Mouse (Mus musculus): ENCODE results near the gene Zfp493. TPM values are rescaled to one million over a fixed set of nuclear protein-coding genes. Genes with fewer than 3 reads are reported as not detected.
"Not testable (repeated sequence)": the region's sequence is repeated elsewhere in the genome, so short reads cannot be mapped to it uniquely, and the experiment has no call there.

Gene Zfp493
- polyA plus RNA-seq, 1 experiment: 0.17 TPM

GRCm38 (mm10) chr13:67798618-67799017, 19.1 kb downstream of the Zfp493 start:
- no peak for TF ChIP-seq FLI1 (IDR thresholded peaks at IDR 0.05; ENCODE audit: low read length)
- TF ChIP-seq GATA1 (IDR thresholded peaks at IDR 0.05; ENCODE audit: borderline replicate concordance, low read length): no peak
- Histone ChIP-seq H3K36me3 (replicated peaks; ENCODE audit: low read length) (no peaks in the 10 kb centered on the region), H3K9me3 (no peaks in the 10 kb centered on the region), H3K4me1 (no peaks in the 10 kb centered on the region; the same call in 1 of the 2 replicates), H3K27me3 (replicated peaks) (no peaks in the 10 kb centered on the region), H3K4me3 (replicated peaks) (no peak overlapping the region)

- H3K9me3 ChIP-seq; H3K27me3 ChIP-seq (replicated peaks); H3K36me3 ChIP-seq (replicated peaks; ENCODE audit: low read length); H3K4me3 ChIP-seq (replicated peaks); H3K4me1 ChIP-seq: not testable (repeated sequence)
These were observed 19.7 kb downstream of the Zfp493 start for GRCm38 (mm10) chr13:67799151-67799550.

- Histone ChIP-seq H3K36me3 (replicated peaks; ENCODE audit: low read length) (no peaks in the 10 kb centered on the region), H3K4me1 (peaks cover 4% of the 10 kb centered on the region; the same call in 1 of the 2 replicates), H3K4me3 (replicated peaks) (no peak overlapping the region), H3K27me3 (replicated peaks) (no peaks in the 10 kb centered on the region), H3K9me3 (peaks cover 15% of the 10 kb centered on the region)
- TF ChIP-seq FLI1 (IDR thresholded peaks at IDR 0.05; ENCODE audit: low read length) (no peak), GATA1 (IDR thresholded peaks at IDR 0.05; ENCODE audit: borderline replicate concordance, low read length) (no peak)
These were observed 32.2 kb downstream of the Zfp493 start for GRCm38 (mm10) chr13:67811651-67812210.

- Histone ChIP-seq H3K4me3 (replicated peaks) (peak overlapping the region; percentile 93), H3K9me3 (peaks cover 22% of the 10 kb centered on the region), H3K27me3 (replicated peaks) (no peaks in the 10 kb centered on the region), H3K4me1 (peaks cover 4% of the 10 kb centered on the region; the same call in 1 of the 2 replicates), H3K36me3 (replicated peaks; ENCODE audit: low read length) (no peaks in the 10 kb centered on the region)
- no peak for TF ChIP-seq FLI1 (IDR thresholded peaks at IDR 0.05; ENCODE audit: low read length)
- no peak for TF ChIP-seq GATA1 (IDR thresholded peaks at IDR 0.05; ENCODE audit: borderline replicate concordance, low read length)
These were observed 33.6 kb downstream of the Zfp493 start for GRCm38 (mm10) chr13:67812961-67813709.

- no peaks in the 10 kb centered on the region for H3K27me3 ChIP-seq (replicated peaks)
- H3K36me3 ChIP-seq (replicated peaks; ENCODE audit: low read length): peaks cover 6% of the 10 kb centered on the region
- H3K4me3 ChIP-seq (replicated peaks): peak within 1 kb of the TSS; percentile 93
- peaks cover 8% of the 10 kb centered on the region; the same call in 1 of the 2 replicates for H3K4me1 ChIP-seq
- no peak for TF ChIP-seq GATA1 (IDR thresholded peaks at IDR 0.05; ENCODE audit: borderline replicate concordance, low read length)
- peaks cover 28% of the 10 kb centered on the region for H3K9me3 ChIP-seq
These were observed 34.5 kb downstream of the Zfp493 start, which contains the start of gene Zfp273 for GRCm38 (mm10) chr13:67813710-67814660. TSS of gene Zfp273 (plus strand) at chr13:67813740.

GRCm38 (mm10) chr13:67818636-67819035, 39.1 kb downstream of the Zfp493 start:
- Histone ChIP-seq H3K4me1 (peaks cover 8% of the 10 kb centered on the region; the same call in 1 of the 2 replicates), H3K4me3 (replicated peaks) (no peak overlapping the region), H3K27me3 (replicated peaks) (no peaks in the 10 kb centered on the region), H3K36me3 (replicated peaks; ENCODE audit: low read length) (peaks cover 21% of the 10 kb centered on the region), H3K9me3 (peaks cover 36% of the 10 kb centered on the region)
- TF ChIP-seq GATA1 (IDR thresholded peaks at IDR 0.05; ENCODE audit: borderline replicate concordance, low read length) (no peak), FLI1 (IDR thresholded peaks at IDR 0.05; ENCODE audit: low read length) (no peak)

- Histone ChIP-seq H3K36me3 (replicated peaks; ENCODE audit: low read length) (peaks cover 5% of the 10 kb centered on the region), H3K9me3 (peaks cover 10% of the 10 kb centered on the region), H3K4me3 (replicated peaks) (peak within 1 kb of the TSS; percentile 38), H3K4me1 (no peaks in the 10 kb centered on the region), H3K27me3 (replicated peaks) (no peaks in the 10 kb centered on the region)
- TF ChIP-seq GATA1 (IDR thresholded peaks at IDR 0.05; ENCODE audit: borderline replicate concordance, low read length) (no peak), FLI1 (IDR thresholded peaks at IDR 0.05; ENCODE audit: low read length) (no peak)
These were observed 51.4 kb downstream of the Zfp493 start, which contains the start of gene Gm10037 for GRCm38 (mm10) chr13:67830911-67831336. TSS of gene Gm10037 (plus strand) at chr13:67831106.

- H3K27me3 ChIP-seq (replicated peaks); H3K4me3 ChIP-seq (replicated peaks); H3K36me3 ChIP-seq (replicated peaks; ENCODE audit: low read length); H3K9me3 ChIP-seq; H3K4me1 ChIP-seq: not testable (repeated sequence)
These were observed 53.6 kb downstream of the Zfp493 start for GRCm38 (mm10) chr13:67833137-67833536.

Other genes with a start within 250 kb of the Zfp493 start
- gene Zfp748, start 225.9 kb upstream of the Zfp493 start, polyA plus RNA-seq (2012; ENCODE audit: insufficient read depth, low replicate concordance): 0.09 TPM in 1 of 2 replicates, not detected in the other
- 0.18 TPM in 1 of 2 replicates, not detected in the other for gene Zfp729b, start 170.0 kb upstream of the Zfp493 start, polyA plus RNA-seq (2012; ENCODE audit: insufficient read depth, low replicate concordance)
- gene Gm49345, start 141.9 kb upstream of the Zfp493 start, polyA plus RNA-seq (2012; ENCODE audit: insufficient read depth, low replicate concordance): not detected in 2 replicates
- gene Zfp729a, start 141.9 kb upstream of the Zfp493 start, polyA plus RNA-seq (2012; ENCODE audit: insufficient read depth, low replicate concordance): 0.26 TPM in 1 of 2 replicates, not detected in the other
- gene Zfp738, start 92.6 kb upstream of the Zfp493 start, polyA plus RNA-seq (2012; ENCODE audit: insufficient read depth, low replicate concordance): 0.26 and 3.6 TPM in 2 replicates
- gene Zfp65, start 50.5 kb upstream of the Zfp493 start, polyA plus RNA-seq (2012; ENCODE audit: insufficient read depth, low replicate concordance): not detected in 2 replicates
- 0.12 TPM in 1 of 2 replicates, not detected in the other for gene Zfp85, start 24.5 kb upstream of the Zfp493 start, polyA plus RNA-seq (2012; ENCODE audit: insufficient read depth, low replicate concordance)
- not detected in 2 replicates for gene Zfp273, start 34.0 kb downstream of the Zfp493 start, polyA plus RNA-seq (2012; ENCODE audit: insufficient read depth, low replicate concordance)
- gene Gm10037, start 51.4 kb downstream of the Zfp493 start, polyA plus RNA-seq (2012; ENCODE audit: insufficient read depth, low replicate concordance): not detected in 2 replicates
- not detected in 2 replicates for gene BC048507, start 83.6 kb downstream of the Zfp493 start, polyA plus RNA-seq (2012; ENCODE audit: insufficient read depth, low replicate concordance)